Mouse (Mus musculus) liver, embryonic 14.5 days (tissue): Measurements from ENCODE around the gene Gm42674. TPM values are rescaled to one million over a fixed set of nuclear protein-coding genes. Genes with fewer than 3 reads are reported as not detected.

Experiments
- ATAC-seq: fragments of 200-750 bp; cut with Nextera tagmentation; 2 replicates; pipeline ENCODE4 v1.8.0; 2017; ENCODE audit warnings: moderate number of reproducible peaks, mild to moderate bottlenecking, moderate library complexity; ENCODE audit not compliant: insufficient read depth
- DNase-seq, 3 experiments: peaks; one replicate each; pipeline ENCODE4 v3.0.0-alpha.2; 2012 to 2013; ENCODE audit warnings: low read depth in 3 of 3, low spot score in 3 of 3
- H3K27ac ChIP-seq: fragments of 300-500 bp; sonication (generic); 2 replicates; pipeline ENCODE4 v1.5.1; 2014; ENCODE audit warnings: moderate library complexity, mild to moderate bottlenecking, control low read depth, inconsistent platforms
- H3K27me3 ChIP-seq: fragments of 300-500 bp; sonication (generic); 2 replicates; pipeline ENCODE4 v1.6.1; 2014; ENCODE audit warnings: mild to moderate bottlenecking, low read length, moderate library complexity; ENCODE audit not compliant: control insufficient read depth, insufficient read depth
- H3K36me3 ChIP-seq: fragments of 300-500 bp; sonication (generic); replicated peaks from 2 replicates; pipeline ENCODE4 v1.6.1; 2014; ENCODE audit warnings: low read depth; ENCODE audit not compliant: control insufficient read depth, insufficient read depth
- H3K4me1 ChIP-seq, 2 experiments: fragments of 200-500 bp in 1 of 2; fragments of 300-500 bp in 1 of 2; sonication (generic) in 1 of 2; replicated peaks; 2 replicates each; pipeline ENCODE4 v1.6.1; 2012 to 2014; ENCODE audit warnings: antibody characterized with exemption in 1 of 2, inconsistent platforms in 1 of 2, low read length in 1 of 2; ENCODE audit not compliant: control insufficient read depth in 2 of 2, insufficient read depth in 2 of 2
- H3K4me2 ChIP-seq: fragments of 300-500 bp; sonication (generic); 2 replicates; pipeline ENCODE4 v1.6.1; 2014; ENCODE audit warnings: low read depth, mild to moderate bottlenecking, control low read depth, moderate library complexity
- H3K4me3 ChIP-seq, 2 experiments: fragments of 200-500 bp in 1 of 2; fragments of 300-500 bp in 1 of 2; sonication (generic) in 1 of 2; 2 replicates each; pipeline ENCODE4 v1.5.1; 2012 to 2014; ENCODE audit warnings: low read depth in 2 of 2, low read length in 2 of 2, mild to moderate bottlenecking in 2 of 2, control low read depth in 1 of 2, inconsistent platforms in 1 of 2, moderate library complexity in 1 of 2; ENCODE audit not compliant: insufficient read depth in 1 of 2
- H3K9ac ChIP-seq: fragments of 300-500 bp; sonication (generic); replicated peaks from 2 replicates; pipeline ENCODE4 v1.6.1; 2014; ENCODE audit warnings: mild to moderate bottlenecking, control low read depth, moderate library complexity
- H3K9me3 ChIP-seq: fragments of 300-500 bp; sonication (generic); 2 replicates; pipeline ENCODE4 v1.6.1; 2016; ENCODE audit warnings: low read length, mixed read lengths; ENCODE audit not compliant: control insufficient read depth
- CTCF ChIP-seq: IDR thresholded peaks from 2 replicates; pipeline ENCODE4 v1.5.1; 2016; ENCODE audit warnings: antibody characterized with exemption, low read depth, control low read depth
- EP300 ChIP-seq: IDR thresholded peaks from 2 replicates; pipeline ENCODE4 v1.6.1; 2016; ENCODE audit warnings: antibody characterized with exemption, low read depth
- WGBS: fragments of 180-500 bp; shearing (Covaris S2); extraction: QIAGEN DNeasy Blood & Tissue Kit; methylation state at CpG from one replicate; pipeline ENCODE4 v1.1.7; 2014; ENCODE audit not compliant: insufficient replicate concordance; 5-methylcytosine and 5-hydroxymethylcytosine counted together
- polyA plus RNA-seq, 2 experiments: library from polyadenylated mRNA; depleted of rRNA in 1 of 2; stranded (reverse) in 1 of 2; unstranded in 1 of 2; fragments of >200 nt; fragmentation: Nextera tagmentation in 1 of 2; extraction: Ambion mirVana in 1 of 2; gene quantifications; 2 replicates each; pipeline versions ENCODE4 v1.2.1 to v1.2.3; 2012 to 2014

Gm42674 gene
- polyA plus RNA-seq, 2 experiments = not detected

DNA sequence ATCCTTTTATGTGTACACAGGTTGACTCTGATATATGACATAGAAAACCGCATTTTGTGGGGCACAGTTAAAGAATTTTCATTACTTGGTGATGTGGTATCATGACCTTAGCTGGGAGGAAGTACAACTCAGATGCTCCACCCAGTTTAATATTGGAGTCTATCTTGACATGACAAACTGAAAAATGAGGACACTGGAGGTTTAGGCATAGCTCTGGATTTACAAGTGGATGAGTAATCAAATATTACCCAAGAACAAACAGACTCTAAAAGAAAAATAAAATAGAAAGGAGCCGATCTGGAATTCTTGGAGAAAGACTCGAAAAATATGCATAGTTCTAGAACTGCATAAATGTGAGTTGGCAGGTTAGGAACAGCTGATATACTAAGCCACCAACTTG is 26.4 kb upstream of the Gm42674 start:
- WGBS = 53% methylated on average over 3 of the region's 3 CpGs
- Histone ChIP-seq H3K9ac (no peak overlapping the region), H3K27ac (no peak overlapping the region), H3K4me2 (no peak overlapping the region), H3K27me3 (no peaks in the 10 kb centered on the region), H3K9me3 (no peaks in the 10 kb centered on the region), H3K4me1 (no peaks in the 10 kb centered on the region), H3K36me3 (no peaks in the 10 kb centered on the region), H3K4me3 (no peak overlapping the region)
- TF ChIP-seq CTCF (no peak), EP300 (no peak)
- DNase-seq (no peak), ATAC-seq (no peak)

- Histone ChIP-seq H3K9me3 (no peaks in the 10 kb centered on the region), H3K4me1 (no peaks in the 10 kb centered on the region), H3K4me3 (no peak overlapping the region), H3K36me3 (no peaks in the 10 kb centered on the region), H3K27ac (no peak overlapping the region), H3K27me3 (no peaks in the 10 kb centered on the region), H3K4me2 (no peak overlapping the region), H3K9ac (no peak overlapping the region)
- DNase-seq (no peak), ATAC-seq (no peak)
- TF ChIP-seq CTCF = no peak
- WGBS = 51% methylated on average over 10 of the region's 10 CpGs
These were observed 25.2 kb upstream of the Gm42674 start for GRCm38 (mm10) chr3:90576351-90577001.

- DNase-seq = no peak
- Histone ChIP-seq H3K9ac (no peak overlapping the region), H3K4me2 (no peak overlapping the region), H3K27ac (no peak overlapping the region), H3K36me3 (no peaks in the 10 kb centered on the region), H3K4me3 (no peak overlapping the region), H3K4me1 (no peaks in the 10 kb centered on the region), H3K27me3 (no peaks in the 10 kb centered on the region), H3K9me3 (no peaks in the 10 kb centered on the region)
- 65% methylated on average over 7 of the region's 7 CpGs for WGBS
- ATAC-seq = no peak
- TF ChIP-seq EP300 = no peak
- TF ChIP-seq CTCF = no peak
These were observed 22.3 kb upstream of the Gm42674 start for GRCm38 (mm10) chr3:90579433-90579832.

- 77% methylated on average over 5 of the region's 5 CpGs for WGBS
- ATAC-seq = no peak
- Histone ChIP-seq H3K4me1 (no peaks in the 10 kb centered on the region), H3K9ac (no peak overlapping the region), H3K4me2 (no peak overlapping the region), H3K36me3 (no peaks in the 10 kb centered on the region), H3K4me3 (no peak overlapping the region), H3K27ac (no peak overlapping the region), H3K27me3 (no peaks in the 10 kb centered on the region), H3K9me3 (no peaks in the 10 kb centered on the region)
- DNase-seq = no peak
- TF ChIP-seq CTCF = no peak
- no peak for TF ChIP-seq EP300
These were observed 20.6 kb upstream of the Gm42674 start for GRCm38 (mm10) chr3:90581141-90581540.

DNA sequence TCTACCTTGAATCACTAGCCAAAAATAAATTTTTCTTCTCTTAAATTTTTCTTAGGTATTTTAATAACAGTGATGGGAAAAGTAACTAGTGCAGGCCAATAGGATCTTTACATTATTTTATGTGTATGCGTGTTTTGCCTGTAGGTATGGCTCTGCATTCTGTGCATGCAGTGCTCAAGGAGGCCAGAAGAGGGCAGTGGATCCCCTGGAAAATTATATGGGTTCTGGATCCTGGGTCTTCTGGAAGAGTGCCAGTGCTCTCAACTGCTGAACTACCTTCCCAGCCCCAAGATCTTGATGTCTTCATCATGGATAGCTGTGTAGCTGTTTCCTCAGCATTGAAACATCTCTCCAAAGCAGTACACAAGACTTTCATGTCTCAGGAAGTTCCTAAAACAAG is 19.5 kb upstream of the Gm42674 start:
- no peaks in the 10 kb centered on the region for H3K36me3 ChIP-seq
- TF ChIP-seq CTCF (peak; percentile 51), EP300 (no peak)
- 68% methylated on average over 1 of the region's 1 CpGs for WGBS
- no peak for DNase-seq
- ATAC-seq = no peak
- H3K9ac ChIP-seq = no peak overlapping the region
- no peak overlapping the region for H3K4me2 ChIP-seq
- no peaks in the 10 kb centered on the region for H3K9me3 ChIP-seq
- no peak overlapping the region for H3K27ac ChIP-seq
- no peaks in the 10 kb centered on the region for H3K27me3 ChIP-seq
- H3K4me3 ChIP-seq = no peak overlapping the region
- no peaks in the 10 kb centered on the region for H3K4me1 ChIP-seq
